Mouse (Mus musculus): ENCODE measurements at regions not wholly inside any gene's neighbourhood (a gene's known extent, or its start where the extent isn't known, plus 50 kb on each side); places are given as distances from the start of the nearest gene placed in this dataset.

DNA sequence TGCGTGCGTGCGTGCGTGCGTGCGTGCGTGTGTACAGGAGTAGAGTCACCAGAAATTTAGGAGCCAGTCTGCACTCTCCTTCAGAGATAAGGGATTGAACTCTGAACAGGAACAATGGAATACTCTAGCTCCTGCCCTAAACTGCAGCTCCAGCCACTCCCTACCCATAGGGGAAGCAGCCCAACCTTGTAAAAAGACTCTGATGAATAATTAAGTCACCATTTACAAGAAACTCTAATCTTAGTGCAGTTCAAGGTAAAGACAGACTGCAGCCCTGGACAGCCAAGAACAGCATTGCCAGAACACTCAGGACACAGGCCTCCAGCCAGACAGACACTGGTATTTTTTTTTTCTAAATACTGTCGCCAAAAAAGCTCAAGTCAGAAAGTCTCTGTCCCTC, 198.9 kb upstream of the Trib2 start:
- TF ChIP-seq CTCF (conservative IDR thresholded peaks at IDR 0.05; ENCODE audit: insufficient read depth, insufficient read length, low read depth, low read length) (no peak), POLR2A (IDR thresholded peaks at IDR 0.05; ENCODE audit: low read depth, low read length) (no peak)

Measured in kidney, adult 2 months (tissue).